ENCODE assay signal across 10 mouse cellular contexts in genomic region chr14:76618331-76619037, GRCm38 (mm10).
DNase-seq lines count a peak whose midpoint lies in the region; ATAC-seq lines count a peak whose summit lies in the region.
"Had no signal": no experiment of that assay in that cellular context is flagged by ENCODE, and none has a peak within 500 bp of the region (broad histone marks: within the 10 kb centered on the region; RNA-seq: fewer than 3 reads in every experiment).

No protein-coding gene starts in this region.

- H3K9ac ChIP-seq in hindbrain, embryonic 12.5 days: no peak overlapping the region
- no peak overlapping the region for H3K9ac ChIP-seq in embryonic facial prominence, embryonic 15.5 days
- no peak overlapping the region for H3K9ac ChIP-seq in limb, embryonic 13.5 days

- H3K9me3 ChIP-seq in hindbrain, embryonic 10.5 days: no peaks in the 10 kb centered on the region
- no peaks in the 10 kb centered on the region for H3K9me3 ChIP-seq in hindbrain, embryonic 12.5 days (replicated peaks)
- no peaks in the 10 kb centered on the region for H3K9me3 ChIP-seq in embryonic facial prominence, embryonic 15.5 days (replicated peaks)
- no peaks in the 10 kb centered on the region for H3K9me3 ChIP-seq in limb, embryonic 13.5 days

- no peak overlapping the region for H3K4me3 ChIP-seq in hindbrain, embryonic 10.5 days
- H3K4me3 ChIP-seq in hindbrain, embryonic 12.5 days: no peak overlapping the region
- no peak overlapping the region for H3K4me3 ChIP-seq in embryonic facial prominence, embryonic 15.5 days (replicated peaks)
- H3K4me3 ChIP-seq in limb, embryonic 13.5 days: no peak overlapping the region
- H3K4me3 ChIP-seq: layer of hippocampus, adult 2 months had no signal

- WGBS in hindbrain, embryonic 10.5 days: 56% methylated on average over 14 of the region's 14 CpGs
- WGBS in hindbrain, embryonic 12.5 days: 51% methylated on average over 14 of the region's 14 CpGs
- 35% methylated on average over 14 of the region's 14 CpGs for WGBS in embryonic facial prominence, embryonic 15.5 days
- WGBS in limb, embryonic 13.5 days: 32% methylated on average over 14 of the region's 14 CpGs

- no peak for ATAC-seq in hindbrain, embryonic 12.5 days (ENCODE audit: low FRiP score)
- peak; percentile 12; the same call in 1 of the 2 replicates for ATAC-seq in common myeloid progenitor, adult 5-6 weeks (replicated peaks; ENCODE audit: low read depth, poor library complexity, severe bottlenecking)
- no peak for ATAC-seq in embryonic facial prominence, embryonic 15.5 days (ENCODE audit: insufficient number of reproducible peaks, low FRiP score, low TSS enrichment, low read depth)
- ATAC-seq in limb, embryonic 13.5 days (ENCODE audit: low FRiP score, low read depth): 0 out of 2 replicates have a peak, but pooled peaks have one; percentile 25

- no peak for DNase-seq in hindbrain, embryonic 10.5 days (ENCODE audit: low spot score)
- DNase-seq in urinary bladder, postnatal 14 days (ENCODE audit: low spot score): no peak
- no peak for DNase-seq in spleen, postnatal 14 days (ENCODE audit: low spot score in 2 of 2)
- DNase-seq: cerebellum, adult 9-11 months; thymus, postnatal 25 days had no signal

- H3K27me3 ChIP-seq in hindbrain, embryonic 10.5 days (ENCODE audit: insufficient read depth, poor library complexity, severe bottlenecking): no peaks in the 10 kb centered on the region
- no peaks in the 10 kb centered on the region for H3K27me3 ChIP-seq in hindbrain, embryonic 12.5 days
- H3K27me3 ChIP-seq in embryonic facial prominence, embryonic 15.5 days: no peaks in the 10 kb centered on the region
- H3K27me3 ChIP-seq in limb, embryonic 13.5 days: no peaks in the 10 kb centered on the region

- H3K4me1 ChIP-seq in hindbrain, embryonic 10.5 days (replicated peaks): peaks cover 57% of the 10 kb centered on the region
- peaks cover 22% of the 10 kb centered on the region for H3K4me1 ChIP-seq in hindbrain, embryonic 12.5 days
- peaks cover 49% of the 10 kb centered on the region for H3K4me1 ChIP-seq in embryonic facial prominence, embryonic 15.5 days
- H3K4me1 ChIP-seq in limb, embryonic 13.5 days: peaks cover 54% of the 10 kb centered on the region

- no peak overlapping the region for H3K4me2 ChIP-seq in hindbrain, embryonic 12.5 days (replicated peaks)
- H3K4me2 ChIP-seq in embryonic facial prominence, embryonic 15.5 days (replicated peaks): no peak overlapping the region
- H3K4me2 ChIP-seq in limb, embryonic 13.5 days (replicated peaks): no peak overlapping the region

- no peaks in the 10 kb centered on the region for H3K36me3 ChIP-seq in hindbrain, embryonic 10.5 days
- H3K36me3 ChIP-seq in hindbrain, embryonic 12.5 days: no peaks in the 10 kb centered on the region
- no peaks in the 10 kb centered on the region for H3K36me3 ChIP-seq in embryonic facial prominence, embryonic 15.5 days
- no peaks in the 10 kb centered on the region for H3K36me3 ChIP-seq in limb, embryonic 13.5 days

- H3K27ac ChIP-seq in hindbrain, embryonic 10.5 days: peak overlapping the region; percentile 54; the same call in 1 of the 2 replicates
- H3K27ac ChIP-seq in hindbrain, embryonic 12.5 days: no peak overlapping the region
- peak overlapping the region; percentile 24 for H3K27ac ChIP-seq in embryonic facial prominence, embryonic 15.5 days (replicated peaks)
- peak overlapping the region; percentile 55; the same call in 1 of the 2 replicates for H3K27ac ChIP-seq in limb, embryonic 13.5 days
- H3K27ac ChIP-seq: layer of hippocampus, adult 2 months had no signal

Comparison
In these comparisons a context has a peak if more than half of its experiments do, and no peak if none do; other contexts are left out.
1. ATAC-seq: peak in common myeloid progenitor, adult 5-6 weeks (single experiment) and limb, embryonic 13.5 days (single experiment); none in hindbrain, embryonic 12.5 days (single experiment) and embryonic facial prominence, embryonic 15.5 days (single experiment).